Mouse (Mus musculus): ENCODE measurements at regions not wholly inside any gene's neighbourhood (a gene's known extent, or its start where the extent isn't known, plus 50 kb on each side); places are given as distances from the start of the nearest gene placed in this dataset.
A peak's percentile ranks its signal among the peaks of the same experiment; 100 is the strongest.

- DNase-seq = no peak
These were observed 59.2 kb downstream of the Marcks start for GRCm38 (mm10) chr10:37079535-37079934.

- DNase-seq = peak; percentile 49 to 60
These were observed 60.3 kb downstream of the Marcks start for GRCm38 (mm10) chr10:37078439-37078838.

- DNase-seq = no peak
These were observed 61.0 kb downstream of the Marcks start for GRCm38 (mm10) chr10:37077741-37078140.

GRCm38 (mm10) chr10:37072834-37073233 lies 65.9 kb downstream of the Marcks start:
- DNase-seq = peak; percentile 66 to 69

GRCm38 (mm10) chr10:37072061-37072460 lies 66.7 kb downstream of the Marcks start:
- no peak for DNase-seq

- DNase-seq = no peak
These were observed 67.3 kb downstream of the Marcks start for GRCm38 (mm10) chr10:37071420-37071819.
